Mouse (Mus musculus) testis, adult 2 months (tissue): ENCODE results near the gene Gm7030. TPM values are rescaled to one million over a fixed set of nuclear protein-coding genes. Genes with fewer than 3 reads are reported as not detected.
"Not testable (repeated sequence)": the region's sequence is repeated elsewhere in the genome, so short reads cannot be mapped to it uniquely, and the experiment has no call there.

ENCODE experiments used
- H3K27ac ChIP-seq: fragments of 200-500 bp; 2 replicates; pipeline ENCODE4 v1.5.1; 2012; ENCODE audit warnings: low read depth, low read length; ENCODE audit not compliant: control insufficient read depth, insufficient read depth
- H3K27me3 ChIP-seq: fragments of 200-500 bp; 2 replicates; pipeline ENCODE4 v1.6.1; 2012; ENCODE audit warnings: mild to moderate bottlenecking, low read length, moderate library complexity; ENCODE audit not compliant: control insufficient read depth, insufficient read depth
- H3K36me3 ChIP-seq: fragments of 200-500 bp; 2 replicates; pipeline ENCODE4 v1.6.1; 2012; ENCODE audit warnings: mild to moderate bottlenecking, low read length; ENCODE audit not compliant: control insufficient read depth, insufficient read depth
- H3K4me1 ChIP-seq: fragments of 200-500 bp; 2 replicates; pipeline ENCODE4 v1.6.1; 2012; ENCODE audit warnings: low read length; ENCODE audit not compliant: control insufficient read depth, insufficient read depth
- H3K4me3 ChIP-seq: fragments of 200-500 bp; 2 replicates; pipeline ENCODE4 v1.5.1; 2012; ENCODE audit warnings: low read depth, mild to moderate bottlenecking, low read length, moderate library complexity, mixed read lengths; ENCODE audit not compliant: control insufficient read depth
- CTCF ChIP-seq: fragments of 200-500 bp; IDR thresholded peaks from 2 replicates; pipeline ENCODE4 v1.5.1; 2012; ENCODE audit warnings: low read depth, mild to moderate bottlenecking, inconsistent platforms, low read length, moderate library complexity; ENCODE audit not compliant: control insufficient read depth, insufficient read depth, insufficient replicate concordance
- POLR2A ChIP-seq: fragments of 200-500 bp; IDR thresholded peaks from 2 replicates; pipeline ENCODE4 v1.6.1; 2012; ENCODE audit warnings: low read depth, mild to moderate bottlenecking, inconsistent platforms, low read length, moderate library complexity; ENCODE audit not compliant: control insufficient read depth
- polyA plus RNA-seq: library from polyadenylated mRNA; depleted of rRNA; stranded (reverse); fragments of >200 nt; gene quantifications from 2 replicates; pipeline ENCODE4 v1.2.3, GENCODE M21; 2012; rRNA removed

The Gm7030 gene
- polyA plus RNA-seq, 1 experiment: not detected

- TF ChIP-seq CTCF (no peak), POLR2A (no peak)
These were observed 45.3 kb downstream of the Gm7030 start for GRCm38 (mm10) chr17:36083870-36084451.

DNA sequence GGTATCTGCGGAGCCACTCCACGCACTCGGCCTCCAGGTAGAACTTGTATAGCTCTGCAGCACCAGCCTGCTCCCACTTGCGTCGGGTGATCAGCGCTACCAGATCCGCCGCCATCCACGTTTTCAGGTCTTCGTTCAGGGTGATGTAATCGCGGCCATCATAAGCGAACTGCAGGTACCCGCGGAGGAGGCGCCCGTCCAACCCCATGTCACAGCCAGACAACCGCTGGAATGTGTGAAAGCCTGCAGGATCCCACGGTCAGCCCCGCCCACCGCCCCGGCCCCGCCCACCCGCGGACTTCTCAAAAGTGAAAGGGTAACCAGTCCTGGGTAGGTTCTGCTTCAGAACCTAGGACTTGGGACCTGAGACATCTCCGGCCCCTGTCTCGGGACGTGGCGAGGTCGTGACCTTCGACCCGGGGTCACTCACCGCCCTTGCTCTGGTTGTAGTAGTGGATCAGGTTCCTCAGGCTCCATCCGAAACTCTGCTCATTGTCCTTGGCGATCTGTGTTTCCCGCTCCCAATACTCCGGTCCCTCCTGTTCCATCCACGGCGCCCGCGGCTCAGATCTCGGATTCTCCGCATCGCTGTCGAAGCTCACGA, 45.9 kb downstream of the Gm7030 start:
- Histone ChIP-seq H3K4me3 (peak overlapping the region; percentile 82), H3K4me1 (peaks cover 12% of the 10 kb centered on the region), H3K36me3 (no peaks in the 10 kb centered on the region), H3K27me3 (peaks cover 2% of the 10 kb centered on the region), H3K27ac (no peak overlapping the region)
- no peak for TF ChIP-seq CTCF
- TF ChIP-seq POLR2A: no peak

More at GRCm38 (mm10) chr17:36083870-36084451, 45.3 kb downstream of the Gm7030 start:
- peak overlapping the region; percentile 82 for H3K4me3 ChIP-seq
- H3K36me3 ChIP-seq: no peaks in the 10 kb centered on the region
- peaks cover 2% of the 10 kb centered on the region for H3K27me3 ChIP-seq
- peaks cover 12% of the 10 kb centered on the region for H3K4me1 ChIP-seq
- H3K27ac ChIP-seq: no peak overlapping the region

DNA sequence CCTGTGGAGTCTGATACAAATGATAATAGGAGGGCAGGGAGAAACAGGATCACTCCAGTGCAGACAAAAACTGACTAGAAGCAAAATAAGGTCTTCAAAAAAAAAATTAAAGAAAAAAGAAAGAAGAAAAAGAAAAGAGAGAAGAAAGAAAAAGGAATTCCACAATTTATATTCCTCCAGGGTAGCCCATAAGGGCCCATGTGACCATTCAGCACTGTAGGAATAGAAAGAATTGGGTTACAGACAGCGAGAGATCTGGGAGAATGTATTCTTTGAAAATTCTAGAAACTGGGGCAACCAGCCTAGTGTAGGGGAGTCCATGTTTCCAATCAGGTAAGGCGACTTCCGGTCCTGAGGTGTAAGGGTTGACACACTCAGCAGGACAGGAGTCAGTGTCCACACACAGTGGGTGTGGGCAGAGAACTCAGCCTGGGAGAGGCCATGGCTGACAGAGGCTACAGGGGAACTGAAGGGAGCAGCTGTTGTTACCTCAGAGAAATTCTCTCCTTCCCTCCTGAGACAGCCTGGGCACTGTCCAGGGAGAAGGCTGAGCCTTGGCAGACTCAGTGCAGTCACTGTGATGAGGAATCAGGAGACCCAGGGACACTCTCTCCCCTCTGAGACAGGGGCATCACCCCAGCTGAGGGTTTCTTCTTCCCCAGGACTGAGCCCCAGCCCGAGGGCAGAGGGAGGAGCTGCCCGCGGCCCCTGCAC, 46.5 kb downstream of the Gm7030 start:
- not testable (repeated sequence) for H3K36me3 ChIP-seq, H3K27me3 ChIP-seq, H3K27ac ChIP-seq, H3K4me3 ChIP-seq
- H3K4me1 ChIP-seq: peaks cover 12% of the 10 kb centered on the region

DNA sequence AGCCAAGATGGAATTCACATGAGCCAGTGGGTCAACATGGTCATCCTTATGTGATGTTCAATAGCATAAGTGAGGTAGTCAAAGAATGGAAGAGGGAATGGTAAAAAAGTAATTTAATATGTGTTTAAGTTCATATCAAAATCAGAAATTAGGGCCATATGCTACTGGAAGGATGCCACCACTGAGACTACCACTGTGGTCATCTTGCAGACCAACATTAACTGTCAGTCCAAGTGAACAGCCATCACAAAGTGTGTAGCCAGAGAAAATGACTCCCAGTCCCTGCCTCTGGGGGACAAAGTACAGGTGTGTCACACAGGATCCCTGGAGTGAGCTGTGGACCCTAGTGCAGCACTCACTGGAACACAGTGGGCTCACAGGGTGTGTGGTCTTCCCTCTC, 47.3 kb downstream of the Gm7030 start:
- not testable (repeated sequence) for H3K4me3 ChIP-seq, H3K27ac ChIP-seq, H3K27me3 ChIP-seq, H3K36me3 ChIP-seq
- H3K4me1 ChIP-seq: peaks cover 12% of the 10 kb centered on the region

- Histone ChIP-seq H3K4me3 (no peak overlapping the region), H3K27ac (no peak overlapping the region), H3K27me3 (no peaks in the 10 kb centered on the region), H3K4me1 (no peaks in the 10 kb centered on the region), H3K36me3 (no peaks in the 10 kb centered on the region)
- TF ChIP-seq CTCF (peak; percentile 43; the same call in 1 of the 2 replicates), POLR2A (no peak)
These were observed 68.4 kb downstream of the Gm7030 start for GRCm38 (mm10) chr17:36060829-36061228.

Other genes starting within 250 kb of the Gm7030 start
- gene Dhx16, start 249.6 kb downstream of the Gm7030 start, polyA plus RNA-seq: 81.3 and 89.0 TPM in 2 replicates
- gene 2310061I04Rik, start 232.0 kb downstream of the Gm7030 start, polyA plus RNA-seq: 144 and 172 TPM in 2 replicates
- gene Atat1, start 219.3 kb downstream of the Gm7030 start, polyA plus RNA-seq: 158 and 171 TPM in 2 replicates
- 81.8 and 83.3 TPM in 2 replicates for gene Mrps18b, start 213.0 kb downstream of the Gm7030 start, polyA plus RNA-seq
- gene Ppp1r10, start 213.0 kb downstream of the Gm7030 start, polyA plus RNA-seq: 100 and 104 TPM in 2 replicates
- gene Abcf1, start 159.7 kb downstream of the Gm7030 start, polyA plus RNA-seq: 122 and 129 TPM in 2 replicates
- 109 and 114 TPM in 2 replicates for gene Gnl1, start 149.6 kb downstream of the Gm7030 start, polyA plus RNA-seq
- gene Prr3, start 149.2 kb downstream of the Gm7030 start, polyA plus RNA-seq: 35.7 and 38.2 TPM in 2 replicates
- gene H2-T24, start 108.9 kb downstream of the Gm7030 start, polyA plus RNA-seq: 0.07 and 0.17 TPM in 2 replicates
- 2.8 and 4.7 TPM in 2 replicates for gene H2-T23, start 96.6 kb downstream of the Gm7030 start, polyA plus RNA-seq
- 1.6 and 2.1 TPM in 2 replicates for gene H2-T22, start 86.7 kb downstream of the Gm7030 start, polyA plus RNA-seq
- gene Gm6034, start 86.5 kb downstream of the Gm7030 start, polyA plus RNA-seq: not detected in 2 replicates
- 0.22 and 0.29 TPM in 2 replicates for gene Gm11127, start 71.1 kb downstream of the Gm7030 start, polyA plus RNA-seq
- not detected in 2 replicates for gene Gm19684, start 7.7 kb downstream of the Gm7030 start, polyA plus RNA-seq
- 0.21 TPM in 1 of 2 replicates, not detected in the other for gene Gm8909, start 39.1 kb upstream of the Gm7030 start, polyA plus RNA-seq
- 0.05 TPM in 1 of 2 replicates, not detected in the other for gene H2-T3, start 60.9 kb upstream of the Gm7030 start, polyA plus RNA-seq
- 82.5 and 90.8 TPM in 2 replicates for gene Rpp21, start 128.6 kb upstream of the Gm7030 start, polyA plus RNA-seq
- 44.3 and 45.4 TPM in 2 replicates for gene Trim39, start 142.8 kb upstream of the Gm7030 start, polyA plus RNA-seq
- gene H2-M10.2, start 157.1 kb upstream of the Gm7030 start, polyA plus RNA-seq: 0.12 TPM in 1 of 2 replicates, not detected in the other
- not detected in 2 replicates for gene H2-M10.1, start 196.7 kb upstream of the Gm7030 start, polyA plus RNA-seq
- gene H2-M10.3, start 239.0 kb upstream of the Gm7030 start, polyA plus RNA-seq: 0.12 and 0.16 TPM in 2 replicates